Mouse (Mus musculus): ENCODE results near the gene Bcam. TPM values are rescaled to one million over a fixed set of nuclear protein-coding genes. Genes with fewer than 3 reads are reported as not detected.

The Bcam gene
- 7.2 and 7.9 TPM in 2 replicates for polyA plus RNA-seq (2015; fragmentation: Nextera tagmentation; extraction: Ambion mirVana)

DNA sequence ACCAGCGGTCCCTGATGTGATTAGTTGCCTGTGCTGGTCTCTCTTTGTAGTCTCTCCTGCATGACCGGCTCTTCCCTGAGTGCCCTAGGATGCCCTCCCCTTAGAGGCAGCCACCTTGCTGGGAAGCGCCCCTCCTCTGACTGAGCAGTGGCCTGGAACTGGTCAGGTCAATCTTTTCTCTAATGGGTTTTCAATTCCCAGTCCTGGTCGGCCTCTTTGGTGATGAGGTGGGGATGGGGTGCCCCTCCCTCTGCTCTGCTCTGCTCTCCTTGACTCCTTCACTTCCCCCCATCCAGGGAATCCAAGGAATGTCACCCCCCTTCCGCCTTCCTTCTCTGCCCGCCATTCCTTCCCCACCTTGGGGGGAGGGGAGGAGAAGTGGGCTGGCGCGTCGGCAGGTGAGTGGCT lies at the start of gene Bcam:
TSS of gene Bcam (minus strand) at position 33 of the 408 bp plus-strand sequence.
- DNase-seq, result no peak
- Histone ChIP-seq H3K4me1 (replicated peaks) (peaks cover 21% of the 10 kb centered on the region), H3K9ac (peak within 1 kb of the TSS; percentile 28; the same call in 1 of the 2 replicates), H3K4me2 (peak within 1 kb of the TSS; percentile 65), H3K27me3 (peaks cover 54% of the 10 kb centered on the region), H3K4me3 (replicated peaks) (peak within 1 kb of the TSS; percentile 47), H3K27ac (no peak within 1 kb of the TSS), H3K9me3 (replicated peaks) (no peaks in the 10 kb centered on the region), H3K36me3 (no peaks in the 10 kb centered on the region)
- peak; percentile 13; the same call in 1 of the 2 replicates for ATAC-seq (ENCODE audit: low read depth)
- 5% methylated on average over 8 of the region's 9 CpGs for WGBS (ENCODE audit: insufficient replicate concordance)

GRCm38 (mm10) chr7:19818875-19819274 lies 48.1 kb upstream of the Bcam start:
- H3K27ac ChIP-seq, result no peak overlapping the region
- no peak for ATAC-seq (ENCODE audit: low read depth)
- 70% methylated on average over 7 of the region's 7 CpGs for WGBS (ENCODE audit: insufficient replicate concordance)
- no peak for DNase-seq
- H3K4me3 ChIP-seq (replicated peaks), result no peak overlapping the region
- H3K27me3 ChIP-seq, result peaks cover 54% of the 10 kb centered on the region
- peaks cover 6% of the 10 kb centered on the region; the same call in 1 of the 2 replicates for H3K36me3 ChIP-seq
- H3K9me3 ChIP-seq (replicated peaks), result 0 out of 2 replicates have a peak, but pooled peaks cover 3% of the 10 kb centered on the region
- H3K9ac ChIP-seq, result no peak overlapping the region
- peaks cover 50% of the 10 kb centered on the region for H3K4me1 ChIP-seq (replicated peaks)
- no peak overlapping the region for H3K4me2 ChIP-seq

GRCm38 (mm10) chr7:19818440-19818839 lies 47.6 kb upstream of the Bcam start:
- no peak overlapping the region for H3K4me2 ChIP-seq
- H3K4me3 ChIP-seq (replicated peaks), result no peak overlapping the region
- ATAC-seq (ENCODE audit: low read depth), result no peak
- peak overlapping the region; percentile 75; the same call in 1 of the 2 replicates for H3K27ac ChIP-seq
- H3K27me3 ChIP-seq, result peaks cover 50% of the 10 kb centered on the region
- H3K4me1 ChIP-seq (replicated peaks), result peaks cover 50% of the 10 kb centered on the region
- no peak for DNase-seq
- WGBS (ENCODE audit: insufficient replicate concordance), result 60% methylated on average over 5 of the region's 5 CpGs
- H3K36me3 ChIP-seq, result peaks cover 6% of the 10 kb centered on the region; the same call in 1 of the 2 replicates
- no peak overlapping the region for H3K9ac ChIP-seq
- 0 out of 2 replicates have a peak, but pooled peaks cover 3% of the 10 kb centered on the region for H3K9me3 ChIP-seq (replicated peaks)

DNA sequence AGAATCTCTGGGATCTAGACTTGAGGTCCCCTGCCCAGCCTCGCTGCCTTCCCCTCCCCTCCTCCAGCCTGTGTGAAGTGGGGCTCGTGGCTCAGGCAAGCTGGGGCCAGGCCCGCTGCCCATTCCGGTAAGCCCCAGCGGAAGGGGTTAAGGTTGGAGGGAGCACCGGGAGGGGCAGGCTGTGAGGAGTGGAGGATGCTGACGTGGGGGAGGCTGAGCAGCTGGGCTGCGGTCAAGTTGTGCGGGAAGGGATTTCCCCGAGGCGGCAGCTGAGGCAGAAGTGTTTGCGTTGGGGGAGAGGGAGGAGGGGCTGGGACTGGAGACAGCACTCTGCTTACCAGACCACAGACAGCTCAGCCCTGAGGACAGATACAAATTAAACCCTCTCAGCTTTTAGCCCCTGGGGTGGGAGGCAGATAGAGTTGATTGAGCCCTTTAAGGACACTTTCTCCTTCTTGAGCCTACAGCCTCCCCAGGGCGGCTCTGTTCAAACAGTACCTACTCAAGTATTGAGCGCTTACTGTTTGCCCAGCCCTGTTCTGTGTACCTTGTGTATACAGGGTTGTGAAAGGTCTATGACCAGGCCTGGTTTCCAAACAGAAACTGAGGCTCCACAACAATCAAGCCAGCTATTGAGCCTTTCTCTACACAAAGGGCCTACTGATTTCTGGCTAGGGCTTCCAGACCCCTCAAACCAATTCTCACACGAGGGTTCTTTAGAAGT lies 46.7 kb upstream of the Bcam start:
- Histone ChIP-seq H3K9ac (peak overlapping the region; percentile 51), H3K4me3 (replicated peaks) (peak overlapping the region; percentile 42), H3K4me1 (replicated peaks) (peaks cover 42% of the 10 kb centered on the region), H3K9me3 (replicated peaks) (0 out of 2 replicates have a peak, but pooled peaks cover 3% of the 10 kb centered on the region), H3K36me3 (peaks cover 6% of the 10 kb centered on the region; the same call in 1 of the 2 replicates), H3K4me2 (peak overlapping the region; percentile 58), H3K27me3 (peaks cover 41% of the 10 kb centered on the region), H3K27ac (peak overlapping the region; percentile 75)
- peak; percentile 66 for ATAC-seq (ENCODE audit: low read depth)
- WGBS (ENCODE audit: insufficient replicate concordance), result 10% methylated on average over 15 of the region's 15 CpGs
- no peak for DNase-seq

DNA sequence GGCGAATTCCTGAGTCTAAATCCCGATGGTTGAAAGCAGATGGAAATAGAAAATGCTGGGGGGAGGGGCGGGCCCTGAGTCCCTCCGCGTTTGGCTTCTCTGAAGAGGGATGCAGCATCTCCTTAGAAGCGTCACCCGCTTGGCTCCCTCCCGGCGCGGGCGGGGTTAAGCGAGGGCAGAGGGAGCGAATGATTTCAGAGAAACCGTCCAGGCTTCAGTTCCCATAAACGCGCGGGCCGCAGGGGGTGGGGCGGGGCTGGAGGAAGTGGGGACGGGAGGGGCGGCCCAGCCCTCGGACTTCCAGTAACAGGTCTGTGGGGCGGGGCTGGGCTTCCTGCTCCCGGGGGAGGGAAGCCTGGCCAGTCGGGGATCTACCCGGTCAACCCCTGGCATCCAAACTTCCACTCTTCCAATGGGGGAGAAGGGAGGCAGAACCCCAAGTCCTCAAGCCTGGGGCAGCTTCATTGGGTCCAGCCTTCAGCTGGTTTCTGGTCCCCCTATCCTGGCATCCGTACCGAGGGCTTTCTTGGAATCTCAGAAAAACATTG lies 45.5 kb upstream of the Bcam start:
- Histone ChIP-seq H3K9me3 (replicated peaks) (0 out of 2 replicates have a peak, but pooled peaks cover 3% of the 10 kb centered on the region), H3K27ac (peak overlapping the region; percentile 75), H3K4me2 (peak overlapping the region; percentile 58), H3K4me3 (replicated peaks) (peak overlapping the region; percentile 42), H3K27me3 (peaks cover 31% of the 10 kb centered on the region), H3K9ac (peak overlapping the region; percentile 23; the same call in 1 of the 2 replicates), H3K36me3 (peaks cover 12% of the 10 kb centered on the region; the same call in 1 of the 2 replicates), H3K4me1 (replicated peaks) (peaks cover 38% of the 10 kb centered on the region)
- under 1% methylated on average over 28 of the region's 28 CpGs for WGBS (ENCODE audit: insufficient replicate concordance)
- DNase-seq (peak; percentile 51), ATAC-seq (ENCODE audit: low read depth) (peak; percentile 54)

DNA sequence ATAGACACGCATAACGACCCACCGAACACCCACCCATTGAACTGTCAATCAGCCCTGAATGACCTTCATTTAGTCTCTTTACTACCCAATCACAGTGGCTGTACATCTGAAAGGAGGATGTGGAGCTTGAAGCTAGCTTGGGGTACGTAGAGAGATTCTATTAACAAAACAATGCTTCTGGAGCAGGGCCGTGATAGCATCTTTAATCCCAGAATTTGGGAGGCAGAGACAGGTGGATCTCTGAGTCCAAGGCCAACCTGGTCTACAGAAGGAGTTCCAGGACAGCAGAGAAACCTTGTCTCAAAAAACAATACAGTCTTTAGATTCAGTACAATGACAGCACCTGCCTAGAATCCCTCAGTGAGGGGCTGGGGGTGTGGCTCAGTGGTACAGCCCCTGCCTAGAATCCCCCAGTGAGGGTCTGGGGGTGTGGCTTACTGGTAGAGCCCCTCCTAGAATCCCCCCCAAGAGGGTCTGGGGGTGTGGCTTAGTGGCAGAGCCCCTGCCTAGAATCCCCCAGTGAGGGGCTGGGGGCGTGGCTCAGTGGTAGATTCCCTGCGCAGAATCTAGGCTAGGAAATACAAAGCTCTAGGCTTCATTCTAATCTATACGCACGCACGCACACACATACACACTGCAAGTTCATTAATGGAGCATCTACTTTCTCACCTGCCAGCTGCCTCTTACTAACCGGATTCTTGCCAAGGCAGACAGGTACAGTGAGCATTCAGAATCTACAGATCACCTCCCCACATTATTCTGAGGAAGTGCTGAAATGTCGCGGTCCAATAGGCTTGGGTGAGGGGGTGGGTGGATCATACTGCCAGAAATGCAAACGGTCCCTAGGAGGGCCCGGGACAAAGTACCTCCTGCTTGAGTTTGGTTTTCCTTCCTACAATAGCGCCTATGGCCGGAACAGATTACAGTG lies 44.7 kb upstream of the Bcam start:
- peaks cover 44% of the 10 kb centered on the region for H3K4me1 ChIP-seq (replicated peaks)
- H3K4me2 ChIP-seq, result peak overlapping the region; percentile 58
- H3K27ac ChIP-seq, result peak overlapping the region; percentile 37; the same call in 1 of the 2 replicates
- peaks cover 36% of the 10 kb centered on the region for H3K27me3 ChIP-seq
- DNase-seq (no peak), ATAC-seq (ENCODE audit: low read depth) (peak; percentile 6; the same call in 1 of the 2 replicates)
- H3K4me3 ChIP-seq (replicated peaks), result peak overlapping the region; percentile 42
- peaks cover 12% of the 10 kb centered on the region; the same call in 1 of the 2 replicates for H3K36me3 ChIP-seq
- 0 out of 2 replicates have a peak, but pooled peaks cover 3% of the 10 kb centered on the region for H3K9me3 ChIP-seq (replicated peaks)
- 29% methylated on average over 17 of the region's 17 CpGs for WGBS (ENCODE audit: insufficient replicate concordance)
- peak overlapping the region; percentile 23; the same call in 1 of the 2 replicates for H3K9ac ChIP-seq

GRCm38 (mm10) chr7:19813579-19814122 lies 42.8 kb upstream of the Bcam start:
- ATAC-seq (ENCODE audit: low read depth), result no peak
- peaks cover 49% of the 10 kb centered on the region for H3K27me3 ChIP-seq
- H3K9ac ChIP-seq, result no peak overlapping the region
- no peak overlapping the region for H3K4me3 ChIP-seq (replicated peaks)
- H3K36me3 ChIP-seq, result peaks cover 5% of the 10 kb centered on the region; the same call in 1 of the 2 replicates
- H3K4me2 ChIP-seq, result no peak overlapping the region
- no peaks in the 10 kb centered on the region for H3K9me3 ChIP-seq (replicated peaks)
- DNase-seq, result no peak
- WGBS (ENCODE audit: insufficient replicate concordance), result 36% methylated on average over 6 of the region's 6 CpGs
- peaks cover 50% of the 10 kb centered on the region for H3K4me1 ChIP-seq (replicated peaks)
- no peak overlapping the region for H3K27ac ChIP-seq

- ATAC-seq (ENCODE audit: low read depth) (no peak), DNase-seq (no peak)
- 61% methylated on average over 4 of the region's 4 CpGs for WGBS (ENCODE audit: insufficient replicate concordance)
- Histone ChIP-seq H3K4me3 (replicated peaks) (no peak overlapping the region), H3K4me2 (no peak overlapping the region), H3K9ac (no peak overlapping the region), H3K27me3 (peaks cover 49% of the 10 kb centered on the region), H3K27ac (no peak overlapping the region), H3K9me3 (replicated peaks) (no peaks in the 10 kb centered on the region), H3K4me1 (replicated peaks) (peaks cover 47% of the 10 kb centered on the region), H3K36me3 (peaks cover 5% of the 10 kb centered on the region; the same call in 1 of the 2 replicates)
Measured at GRCm38 (mm10) chr7:19813161-19813560, 42.3 kb upstream of the Bcam start.

DNA sequence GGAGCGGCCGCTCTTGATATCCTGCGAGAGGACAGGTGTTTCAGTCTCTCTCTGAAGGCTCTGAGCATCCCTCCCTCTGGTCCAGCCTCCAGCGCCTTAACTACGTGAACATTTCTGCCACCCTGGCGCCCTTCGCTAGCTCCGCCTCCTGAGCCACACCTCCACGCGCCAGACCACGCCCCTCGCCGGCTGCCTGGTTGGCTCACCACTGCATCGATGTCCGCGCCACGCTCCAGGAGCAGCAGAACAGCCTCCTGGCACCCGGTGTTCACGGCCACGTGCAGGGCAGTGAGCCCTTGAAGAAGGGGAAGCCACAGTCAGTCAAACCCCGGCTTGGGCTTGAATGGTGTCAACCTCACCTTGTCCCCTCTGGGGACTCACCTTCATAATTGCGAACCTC lies 40.3 kb upstream of the Bcam start:
- peak overlapping the region; percentile 32; the same call in 1 of the 2 replicates for H3K4me2 ChIP-seq
- WGBS (ENCODE audit: insufficient replicate concordance), result 16% methylated on average over 22 of the region's 22 CpGs
- DNase-seq (no peak), ATAC-seq (ENCODE audit: low read depth) (0 out of 2 replicates have a peak, but pooled peaks have one; percentile 21)
- H3K27ac ChIP-seq, result no peak overlapping the region
- H3K4me3 ChIP-seq (replicated peaks), result no peak overlapping the region
- peaks cover 30% of the 10 kb centered on the region for H3K4me1 ChIP-seq (replicated peaks)
- peaks cover 5% of the 10 kb centered on the region; the same call in 1 of the 2 replicates for H3K36me3 ChIP-seq
- peaks cover 31% of the 10 kb centered on the region for H3K27me3 ChIP-seq
- no peak overlapping the region for H3K9ac ChIP-seq
- no peaks in the 10 kb centered on the region for H3K9me3 ChIP-seq (replicated peaks)

GRCm38 (mm10) chr7:19809369-19809768 lies 38.6 kb upstream of the Bcam start:
- Histone ChIP-seq H3K27me3 (peaks cover 22% of the 10 kb centered on the region), H3K27ac (no peak overlapping the region), H3K9me3 (replicated peaks) (0 out of 2 replicates have a peak, but pooled peaks cover 3% of the 10 kb centered on the region), H3K4me3 (replicated peaks) (no peak overlapping the region), H3K9ac (no peak overlapping the region), H3K4me1 (replicated peaks) (peaks cover 23% of the 10 kb centered on the region), H3K36me3 (peaks cover 5% of the 10 kb centered on the region; the same call in 1 of the 2 replicates), H3K4me2 (peak overlapping the region; percentile 37)
- DNase-seq (no peak), ATAC-seq (ENCODE audit: low read depth) (0 out of 2 replicates have a peak, but pooled peaks have one; percentile 31)
- 29% methylated on average over 27 of the region's 27 CpGs for WGBS (ENCODE audit: insufficient replicate concordance)

Data from liver, embryonic 13.5 days (tissue).